In the genomic region with DNA sequence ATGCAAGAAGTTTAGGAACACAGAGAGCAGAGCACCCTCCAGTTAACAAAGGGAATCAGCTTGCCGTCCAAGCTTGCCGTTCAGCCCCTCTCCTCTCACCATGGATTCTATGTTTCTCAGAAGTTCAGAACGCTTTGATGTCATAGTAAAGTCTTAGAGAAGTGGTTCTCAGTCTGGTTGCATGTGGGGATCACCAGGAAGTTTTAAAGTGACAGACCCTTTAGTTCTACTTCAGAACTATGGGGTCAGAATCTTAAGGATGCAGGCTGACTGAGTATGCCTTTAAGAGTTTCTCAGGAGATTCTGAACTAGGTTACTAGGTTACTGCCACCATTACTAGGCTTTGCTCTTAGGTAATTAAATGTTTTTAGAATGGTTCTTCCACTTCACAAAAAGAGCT, we compare ENCODE assay signal across 42 mouse cellular contexts. TPM values are rescaled to one million over a fixed set of nuclear protein-coding genes. Genes with fewer than 3 reads are reported as not detected.
"Had no signal": no experiment of that assay in that cellular context is flagged by ENCODE, and none has a peak within 500 bp of the region (broad histone marks: within the 10 kb centered on the region; RNA-seq: fewer than 3 reads in every experiment).

TSS of gene Gtsf2 (minus strand) at position 101 of the 400 bp plus-strand sequence.

- H3K27me3 ChIP-seq: heart, embryonic 12.5 days; heart, embryonic 13.5 days; heart, embryonic 15.5 days; hindbrain, embryonic 12.5 days; hindbrain, embryonic 13.5 days; hindbrain, embryonic 15.5 days; intestine, embryonic 15.5 days; kidney, embryonic 15.5 days had no signal

- H3K4me2 ChIP-seq: heart, embryonic 12.5 days; heart, embryonic 13.5 days; heart, embryonic 15.5 days; hindbrain, embryonic 12.5 days; hindbrain, embryonic 13.5 days; hindbrain, embryonic 14.5 days; hindbrain, embryonic 15.5 days; intestine, embryonic 15.5 days; kidney, embryonic 15.5 days had no signal

- H3K4me3 ChIP-seq: heart, embryonic 10.5 days; heart, embryonic 12.5 days; heart, embryonic 13.5 days; heart, embryonic 15.5 days; hindbrain, embryonic 10.5 days; hindbrain, embryonic 12.5 days; hindbrain, embryonic 13.5 days; hindbrain, embryonic 15.5 days; intestine, embryonic 15.5 days; kidney, embryonic 15.5 days; layer of hippocampus, adult 2 months had no signal

- ATAC-seq: hindbrain, embryonic 16.5 days; hindbrain, postnatal 0 days; inflammation-experienced regulatory T-cells, adult 6 months; intestine, embryonic 15.5 days; intestine, embryonic 16.5 days; intestine, postnatal 0 days had no signal

- H3K36me3 ChIP-seq: heart, embryonic 10.5 days; heart, embryonic 12.5 days; heart, embryonic 13.5 days; heart, embryonic 15.5 days; hindbrain, embryonic 10.5 days; hindbrain, embryonic 12.5 days; hindbrain, embryonic 13.5 days; hindbrain, embryonic 15.5 days; intestine, embryonic 15.5 days; kidney, embryonic 15.5 days had no signal

- DNase-seq: heart, postnatal 10 days; heart, postnatal 14 days; heart, postnatal 36 days; heart, postnatal 4 days; kidney, adult 11 months; kidney, adult 18-20 months; kidney, adult 2 months; kidney, adult 8-10 months; kidney, adult 9 months; kidney, postnatal 10 days; kidney, postnatal 14 days; kidney, postnatal 25 days; kidney, postnatal 36 days; kidney, postnatal 4 days; layer of hippocampus, adult 9-11 months; layer of hippocampus, postnatal 36 days had no signal

- H3K27ac ChIP-seq: heart, embryonic 10.5 days; heart, embryonic 13.5 days; heart, embryonic 15.5 days; hindbrain, embryonic 10.5 days; hindbrain, embryonic 12.5 days; hindbrain, embryonic 13.5 days; hindbrain, embryonic 14.5 days; hindbrain, embryonic 15.5 days; hindbrain, postnatal 0 days; intestine, embryonic 15.5 days; kidney, embryonic 15.5 days; kidney, postnatal 0 days; layer of hippocampus, adult 2 months had no signal

- H3K9ac ChIP-seq: heart, embryonic 12.5 days; heart, embryonic 13.5 days; heart, embryonic 15.5 days; hindbrain, embryonic 12.5 days; hindbrain, embryonic 13.5 days; hindbrain, embryonic 14.5 days; hindbrain, embryonic 15.5 days; intestine, embryonic 15.5 days; kidney, embryonic 15.5 days had no signal

- H3K9me3 ChIP-seq: heart, embryonic 10.5 days; heart, embryonic 12.5 days; heart, embryonic 13.5 days; heart, embryonic 15.5 days; hindbrain, embryonic 10.5 days; hindbrain, embryonic 12.5 days; hindbrain, embryonic 13.5 days; hindbrain, embryonic 15.5 days; intestine, embryonic 15.5 days; kidney, embryonic 15.5 days had no signal

- H3K4me1 ChIP-seq: heart, embryonic 10.5 days; heart, embryonic 12.5 days; heart, embryonic 13.5 days; heart, embryonic 15.5 days; hindbrain, embryonic 10.5 days; hindbrain, embryonic 12.5 days; hindbrain, embryonic 13.5 days; hindbrain, embryonic 15.5 days; intestine, embryonic 15.5 days; kidney, embryonic 15.5 days had no signal

RNA-seq across cellular contexts. Expression of gene Gtsf2, which starts in this region (rescaled TPM):
- polyA plus RNA-seq: heart, embryonic 10.5 days; heart, embryonic 12.5 days; heart, embryonic 13.5 days; heart, embryonic 14.5 days; heart, embryonic 15.5 days; heart, embryonic 16.5 days; heart, postnatal 0 days; hindbrain, embryonic 10.5 days; hindbrain, embryonic 11.5 days; hindbrain, embryonic 12.5 days; hindbrain, embryonic 13.5 days; hindbrain, embryonic 14.5 days; inflammation-experienced regulatory T-cells, adult 6 months; intestine, embryonic 14.5 days; intestine, embryonic 15.5 days; intestine, embryonic 16.5 days; intestine, postnatal 0 days; kidney, adult 2 months; kidney, embryonic 14.5 days; kidney, embryonic 15.5 days; kidney, embryonic 16.5 days; kidney, postnatal 0 days; large intestine, adult 2 months had no signal
